Mouse (Mus musculus): ENCODE results near the gene Stxbp4.

DNA sequence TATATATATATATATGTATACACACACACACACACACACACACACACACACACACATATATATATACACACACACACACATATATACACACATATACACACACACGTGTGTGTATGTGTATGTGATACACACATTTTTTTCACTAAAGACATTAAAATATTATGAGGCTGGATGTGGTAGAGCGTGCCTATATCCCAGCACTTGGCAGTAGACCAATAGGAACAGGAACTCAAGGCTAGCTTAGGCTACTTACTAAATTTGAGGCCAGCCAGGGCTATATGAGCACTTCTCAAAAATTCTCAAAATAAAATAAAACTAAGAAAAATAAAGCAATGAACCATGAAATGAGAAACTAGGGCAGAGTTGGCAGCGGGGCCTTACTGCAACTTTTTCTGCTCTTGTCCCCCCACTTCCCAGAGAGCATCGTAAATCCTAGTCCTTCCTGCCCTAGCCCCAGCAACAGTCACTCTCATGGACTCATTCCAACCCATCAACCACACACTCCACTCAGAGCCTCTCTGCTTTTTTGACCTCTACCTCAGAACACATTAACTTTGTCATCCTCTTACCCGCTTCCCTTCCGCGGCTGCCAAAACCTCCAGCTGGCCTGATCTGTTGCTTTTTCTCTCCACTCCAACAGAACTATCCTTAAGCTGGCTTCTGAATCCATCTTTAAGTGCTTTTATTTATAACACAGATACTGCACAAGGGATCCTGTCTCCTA is 60.7 kb downstream of the Stxbp4 start:
- TF ChIP-seq POLR2A (IDR thresholded peaks at IDR 0.05; ENCODE audit: insufficient read depth, low read depth, low read length): no peak
- TF ChIP-seq CTCF (IDR thresholded peaks at IDR 0.05): no peak
- no peak for TF ChIP-seq EP300 (IDR thresholded peaks at IDR 0.05; ENCODE audit: insufficient read depth, low read depth, low read length)
